Mouse (Mus musculus): ENCODE results near the gene Myt1. TPM values are rescaled to one million over a fixed set of nuclear protein-coding genes. Genes with fewer than 3 reads are reported as not detected.

The Myt1 gene
- not detected in 2 replicates for total RNA-seq (2014; rRNA removed; ENCODE audit: low replicate concordance)
- polyA plus RNA-seq (2015; fragmentation: Nextera tagmentation; extraction: Ambion mirVana), result not detected in 2 replicates

DNA sequence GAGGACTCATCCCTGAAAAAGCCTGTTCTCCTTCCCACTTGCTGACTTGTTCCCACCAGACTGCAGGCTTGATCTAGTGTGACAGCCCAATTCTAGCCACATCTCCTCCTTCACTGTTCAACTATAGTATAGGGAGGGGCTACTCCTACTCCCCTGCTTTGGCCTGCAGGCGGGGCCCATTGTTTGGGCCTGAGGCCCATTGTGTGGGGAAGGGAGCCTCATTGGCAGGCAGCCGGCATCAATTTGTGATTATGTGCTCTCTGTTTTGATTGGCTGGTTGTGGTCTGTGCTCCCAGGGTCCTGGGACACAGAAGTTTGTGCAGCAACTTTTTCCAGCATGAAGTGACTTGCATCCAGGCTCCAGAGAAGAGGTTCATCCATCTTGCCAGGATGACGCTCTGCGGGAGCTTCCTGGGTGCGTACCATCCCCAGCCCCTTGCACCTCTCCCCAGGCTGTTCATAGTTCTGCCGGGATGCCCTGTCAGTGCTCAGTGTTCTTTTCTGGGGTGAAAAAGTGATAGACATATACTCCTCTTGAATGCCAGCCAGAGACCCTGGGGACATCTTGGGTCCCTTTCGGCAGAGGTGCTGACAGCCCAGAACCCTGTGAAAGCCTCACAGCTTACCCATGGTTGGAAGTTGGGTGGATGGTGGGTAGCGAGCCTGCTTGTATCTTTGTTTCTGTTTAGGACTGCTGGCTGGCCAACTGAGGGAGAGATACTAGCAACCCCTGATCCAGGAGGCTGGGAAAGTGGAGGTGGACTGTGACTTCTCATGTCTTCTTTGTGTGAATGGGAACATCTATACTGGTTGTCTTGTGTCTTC is at the start of gene Myt1:
Gene Myt1 (plus strand): TSS at position 327 of the 825 bp plus-strand sequence.
- TF ChIP-seq EP300 (IDR thresholded peaks at IDR 0.05; ENCODE audit: low read depth) (no peak), CTCF (IDR thresholded peaks at IDR 0.05; ENCODE audit: low read depth) (no peak)
- Histone ChIP-seq H3K36me3 (replicated peaks; ENCODE audit: control insufficient read depth, insufficient read depth, low read length) (no peaks in the 10 kb centered on the region), H3K4me2 (ENCODE audit: low read depth, low read length) (no peak within 1 kb of the TSS), H3K27me3 (ENCODE audit: control insufficient read depth, insufficient read depth, low read length) (no peaks in the 10 kb centered on the region), H3K9ac (replicated peaks; ENCODE audit: low read depth, low read length) (no peak within 1 kb of the TSS), H3K4me1 (ENCODE audit: control insufficient read depth, insufficient read depth) (no peaks in the 10 kb centered on the region), H3K4me3 (ENCODE audit: low read depth, low read length) (no peak within 1 kb of the TSS), H3K9me3 (replicated peaks; ENCODE audit: control insufficient read depth, low read length) (no peaks in the 10 kb centered on the region), H3K27ac (ENCODE audit: low read depth) (no peak within 1 kb of the TSS)
- DNase-seq (ENCODE audit: low spot score) (no peak), ATAC-seq (ENCODE audit: insufficient read depth, low read depth) (no peak)
- 54% methylated on average over 8 of the region's 8 CpGs for WGBS

DNA sequence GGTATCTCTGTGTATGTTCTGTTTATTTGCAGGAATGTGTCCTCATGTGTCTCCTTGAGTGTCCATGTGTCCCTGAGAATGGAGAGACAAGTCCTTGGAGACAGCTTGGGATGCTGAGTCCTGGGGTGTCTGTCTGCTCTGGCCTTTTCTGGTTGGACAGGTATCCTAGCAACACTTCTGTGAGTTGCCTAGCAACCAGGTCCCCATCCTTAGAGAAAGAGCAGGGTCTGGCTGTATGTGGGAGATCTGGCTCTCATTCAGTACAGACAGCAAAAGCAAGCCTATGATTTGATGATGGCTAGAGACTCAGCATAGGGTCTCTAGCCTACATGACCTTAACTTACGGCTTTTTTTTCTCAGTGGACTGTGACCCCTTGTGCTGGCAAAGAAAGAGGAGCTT is 49.4 kb upstream of the Myt1 start:
- Histone ChIP-seq H3K9me3 (replicated peaks; ENCODE audit: control insufficient read depth, low read length) (no peaks in the 10 kb centered on the region), H3K9ac (replicated peaks; ENCODE audit: low read depth, low read length) (no peak overlapping the region), H3K4me1 (ENCODE audit: control insufficient read depth, insufficient read depth) (0 out of 2 replicates have a peak, but pooled peaks cover 6% of the 10 kb centered on the region), H3K27ac (ENCODE audit: low read depth) (no peak overlapping the region), H3K27me3 (ENCODE audit: control insufficient read depth, insufficient read depth, low read length) (no peaks in the 10 kb centered on the region), H3K4me2 (ENCODE audit: low read depth, low read length) (no peak overlapping the region), H3K36me3 (replicated peaks; ENCODE audit: control insufficient read depth, insufficient read depth, low read length) (no peaks in the 10 kb centered on the region), H3K4me3 (ENCODE audit: low read depth, low read length) (no peak overlapping the region)
- WGBS, result 83% methylated on average over 1 of the region's 1 CpGs
- DNase-seq (ENCODE audit: low spot score) (no peak), ATAC-seq (ENCODE audit: insufficient read depth, low read depth) (no peak)
- TF ChIP-seq EP300 (IDR thresholded peaks at IDR 0.05; ENCODE audit: low read depth), result no peak
- no peak for TF ChIP-seq CTCF (IDR thresholded peaks at IDR 0.05; ENCODE audit: low read depth)

GRCm38 (mm10) chr2:181714903-181715326 is 48.2 kb upstream of the Myt1 start, which contains the start of gene Oprl1:
Oprl1 (plus strand) TSS chr2:181715016.
- Histone ChIP-seq H3K36me3 (replicated peaks; ENCODE audit: control insufficient read depth, insufficient read depth, low read length) (no peaks in the 10 kb centered on the region), H3K4me1 (ENCODE audit: control insufficient read depth, insufficient read depth) (0 out of 2 replicates have a peak, but pooled peaks cover 6% of the 10 kb centered on the region), H3K4me2 (ENCODE audit: low read depth, low read length) (peak within 1 kb of the TSS; percentile 32), H3K27me3 (ENCODE audit: control insufficient read depth, insufficient read depth, low read length) (no peaks in the 10 kb centered on the region), H3K9ac (replicated peaks; ENCODE audit: low read depth, low read length) (no peak within 1 kb of the TSS), H3K9me3 (replicated peaks; ENCODE audit: control insufficient read depth, low read length) (no peaks in the 10 kb centered on the region), H3K4me3 (ENCODE audit: low read depth, low read length) (no peak within 1 kb of the TSS), H3K27ac (ENCODE audit: low read depth) (no peak within 1 kb of the TSS)
- no peak for DNase-seq (ENCODE audit: low spot score)
- TF ChIP-seq CTCF (IDR thresholded peaks at IDR 0.05; ENCODE audit: low read depth), result no peak
- TF ChIP-seq EP300 (IDR thresholded peaks at IDR 0.05; ENCODE audit: low read depth), result no peak
- WGBS, result 0% methylated on average over 7 of the region's 7 CpGs
- no peak for ATAC-seq (ENCODE audit: insufficient read depth, low read depth)

- Histone ChIP-seq H3K36me3 (replicated peaks; ENCODE audit: control insufficient read depth, insufficient read depth, low read length) (no peaks in the 10 kb centered on the region), H3K4me3 (ENCODE audit: low read depth, low read length) (no peak overlapping the region), H3K27ac (ENCODE audit: low read depth) (no peak overlapping the region), H3K4me1 (ENCODE audit: control insufficient read depth, insufficient read depth) (0 out of 2 replicates have a peak, but pooled peaks cover 6% of the 10 kb centered on the region), H3K27me3 (ENCODE audit: control insufficient read depth, insufficient read depth, low read length) (no peaks in the 10 kb centered on the region), H3K4me2 (ENCODE audit: low read depth, low read length) (peak overlapping the region; percentile 32; the same call in 1 of the 2 replicates), H3K9ac (replicated peaks; ENCODE audit: low read depth, low read length) (no peak overlapping the region), H3K9me3 (replicated peaks; ENCODE audit: control insufficient read depth, low read length) (no peaks in the 10 kb centered on the region)
- ATAC-seq (ENCODE audit: insufficient read depth, low read depth) (no peak), DNase-seq (ENCODE audit: low spot score) (no peak)
- no peak for TF ChIP-seq EP300 (IDR thresholded peaks at IDR 0.05; ENCODE audit: low read depth)
- no peak for TF ChIP-seq CTCF (IDR thresholded peaks at IDR 0.05; ENCODE audit: low read depth)
- WGBS, result 62% methylated on average over 3 of the region's 3 CpGs
Observed at GRCm38 (mm10) chr2:181715382-181715781, 47.8 kb upstream of the Myt1 start.

- no peaks in the 10 kb centered on the region for H3K9me3 ChIP-seq (replicated peaks; ENCODE audit: control insufficient read depth, low read length)
- H3K27me3 ChIP-seq (ENCODE audit: control insufficient read depth, insufficient read depth, low read length), result no peaks in the 10 kb centered on the region
- H3K4me2 ChIP-seq (ENCODE audit: low read depth, low read length), result no peak overlapping the region
- 41% methylated on average over 3 of the region's 3 CpGs for WGBS
- H3K9ac ChIP-seq (replicated peaks; ENCODE audit: low read depth, low read length), result no peak overlapping the region
- no peaks in the 10 kb centered on the region for H3K36me3 ChIP-seq (replicated peaks; ENCODE audit: control insufficient read depth, insufficient read depth, low read length)
- no peak for TF ChIP-seq EP300 (IDR thresholded peaks at IDR 0.05; ENCODE audit: low read depth)
- TF ChIP-seq CTCF (IDR thresholded peaks at IDR 0.05; ENCODE audit: low read depth), result no peak
- no peak overlapping the region for H3K27ac ChIP-seq (ENCODE audit: low read depth)
- H3K4me3 ChIP-seq (ENCODE audit: low read depth, low read length), result no peak overlapping the region
- 0 out of 2 replicates have a peak, but pooled peaks cover 6% of the 10 kb centered on the region for H3K4me1 ChIP-seq (ENCODE audit: control insufficient read depth, insufficient read depth)
- ATAC-seq (ENCODE audit: insufficient read depth, low read depth) (no peak), DNase-seq (ENCODE audit: low spot score) (no peak)
Observed at GRCm38 (mm10) chr2:181716991-181717390, 46.1 kb upstream of the Myt1 start.

Data from heart, postnatal 0 days (tissue).